Mouse (Mus musculus) right cerebral cortex, postnatal 4 days (tissue): ENCODE measurements around the gene Itpkb.

Source experiments
- DNase-seq: peaks from one replicate; pipeline ENCODE4 v3.0.0-alpha.2; 2022

The Itpkb gene

GRCm38 (mm10) chr1:180345098-180345497 is 14.8 kb downstream of the Itpkb start:
- DNase-seq: no peak

GRCm38 (mm10) chr1:180347059-180347458 is 16.8 kb downstream of the Itpkb start:
- DNase-seq: no peak

DNA sequence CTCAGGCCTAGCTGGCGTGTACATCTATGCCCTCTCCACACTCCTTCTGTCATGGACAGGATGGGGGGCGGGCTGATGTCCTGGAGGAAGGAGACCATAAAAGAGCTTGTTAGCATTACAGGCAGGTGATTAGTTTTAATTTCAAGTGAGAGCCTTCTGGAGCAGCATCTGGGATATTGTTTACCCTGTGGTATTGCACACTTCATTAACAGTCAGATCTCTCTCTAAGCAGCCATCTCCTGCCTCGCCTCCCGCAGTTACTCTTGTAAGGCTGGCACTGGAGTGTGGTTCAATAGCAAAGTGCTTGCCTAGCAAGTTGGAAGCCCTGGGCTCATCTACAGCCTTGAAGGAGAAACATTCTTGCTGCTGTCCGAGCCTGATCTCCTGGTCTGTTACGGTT is 17.6 kb downstream of the Itpkb start:
- no peak for DNase-seq

DNA sequence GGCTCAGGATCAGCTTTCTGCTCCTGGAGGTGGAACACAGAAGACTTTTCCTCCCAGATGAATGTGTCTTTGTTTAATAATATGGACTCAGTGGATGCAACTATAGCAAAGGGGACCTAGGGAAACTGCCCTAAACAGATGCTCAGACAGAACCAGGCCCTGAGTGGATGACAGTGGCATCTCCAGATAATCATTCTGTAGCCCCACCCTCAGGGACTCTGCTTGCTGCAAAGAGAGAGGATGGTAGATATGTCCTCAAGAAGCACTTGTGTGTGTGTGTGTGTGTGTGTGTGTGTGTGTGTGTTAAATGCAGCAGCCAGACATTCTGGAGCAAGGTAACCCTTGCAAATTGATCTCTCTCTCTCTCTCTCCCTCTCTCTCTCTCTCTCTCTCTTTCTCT is 18.8 kb downstream of the Itpkb start:
- DNase-seq: no peak

DNA sequence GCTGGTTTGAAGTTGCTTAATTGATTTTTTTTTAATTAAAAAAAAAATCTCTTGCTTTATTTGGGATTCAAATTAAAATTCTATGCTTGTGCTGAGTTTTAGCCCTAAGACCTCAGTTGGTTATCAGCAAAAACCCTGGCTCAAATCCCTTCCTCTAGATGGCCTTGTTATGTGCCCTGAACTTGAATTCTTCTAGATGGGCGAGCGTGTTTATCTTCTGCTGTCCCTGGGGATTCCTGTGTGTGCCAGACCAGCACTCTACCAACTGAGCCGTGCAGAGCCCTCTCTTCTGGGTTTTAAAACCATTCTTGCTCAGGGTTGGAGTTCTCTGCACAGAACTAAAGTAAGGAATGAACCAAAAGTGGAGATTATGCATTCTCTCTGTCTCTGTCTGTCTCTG is 22.0 kb downstream of the Itpkb start:
- DNase-seq: no peak

DNA sequence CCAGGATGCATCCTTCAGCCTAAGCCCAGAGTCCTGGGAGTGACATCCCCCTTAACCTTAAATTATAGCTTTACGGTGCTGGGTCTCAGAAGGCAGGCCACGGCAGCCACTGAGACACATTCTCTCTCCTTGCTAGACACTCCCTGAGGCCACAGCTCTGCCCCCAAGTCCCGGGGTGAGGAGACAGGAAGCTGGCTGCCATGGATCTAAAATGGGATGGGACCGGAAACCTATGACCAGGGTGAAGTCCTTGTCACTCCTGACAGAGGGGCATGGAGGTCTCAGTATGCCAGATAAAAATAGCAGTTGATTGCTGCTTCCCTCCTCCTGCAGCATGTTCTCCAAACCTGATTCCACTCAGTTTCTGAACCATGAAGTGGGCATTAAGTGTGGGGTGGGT is 23.8 kb downstream of the Itpkb start:
- DNase-seq: no peak

GRCm38 (mm10) chr1:180354976-180355730 is 24.9 kb downstream of the Itpkb start:
- DNase-seq: no peak

- no peak for DNase-seq
Observed at GRCm38 (mm10) chr1:180356176-180356575, 25.9 kb downstream of the Itpkb start.

DNA sequence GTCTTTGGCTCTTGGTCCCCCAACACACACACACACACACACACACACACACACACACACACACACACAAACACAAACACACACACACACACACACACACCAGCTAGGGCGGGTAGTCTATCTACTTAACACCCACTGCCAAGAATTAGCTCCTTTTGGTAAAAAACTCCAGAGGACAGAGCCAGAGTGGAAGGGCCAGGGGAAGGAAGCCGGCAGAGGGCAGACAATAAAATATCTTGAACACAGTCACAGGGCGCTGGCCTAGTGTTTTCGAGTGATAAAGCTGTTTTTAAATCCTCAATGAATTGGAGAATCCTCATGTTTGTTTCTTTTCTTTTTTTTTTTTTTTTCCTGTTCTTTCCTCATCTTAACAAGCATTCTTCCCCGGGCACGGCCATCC is 26.6 kb downstream of the Itpkb start:
- no peak for DNase-seq

GRCm38 (mm10) chr1:180357893-180358331 is 27.6 kb downstream of the Itpkb start:
- DNase-seq: no peak

DNA sequence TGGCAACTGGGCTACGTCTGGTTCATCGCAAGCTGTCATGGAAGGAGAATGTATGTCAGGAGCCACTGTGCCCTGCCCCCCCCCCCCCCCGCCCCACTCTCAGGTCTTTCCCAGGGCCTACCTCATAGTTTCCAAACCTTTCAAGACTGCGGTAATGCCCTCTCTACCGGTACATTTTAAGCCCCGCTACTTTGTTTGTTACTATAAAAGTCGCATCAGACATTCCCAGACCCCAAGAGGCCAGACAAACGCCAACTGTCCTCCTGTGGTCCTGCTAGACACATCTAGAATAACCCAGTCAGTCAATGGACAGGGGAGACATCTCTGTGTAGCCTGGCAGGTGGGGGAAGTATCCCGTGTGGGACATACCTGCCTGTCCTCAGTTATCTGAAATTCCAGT is 28.2 kb downstream of the Itpkb start:
- no peak for DNase-seq

- DNase-seq: no peak
Observed at GRCm38 (mm10) chr1:180359311-180359710, 29.0 kb downstream of the Itpkb start.

GRCm38 (mm10) chr1:180362176-180362575 is 31.9 kb downstream of the Itpkb start:
- no peak for DNase-seq

DNA sequence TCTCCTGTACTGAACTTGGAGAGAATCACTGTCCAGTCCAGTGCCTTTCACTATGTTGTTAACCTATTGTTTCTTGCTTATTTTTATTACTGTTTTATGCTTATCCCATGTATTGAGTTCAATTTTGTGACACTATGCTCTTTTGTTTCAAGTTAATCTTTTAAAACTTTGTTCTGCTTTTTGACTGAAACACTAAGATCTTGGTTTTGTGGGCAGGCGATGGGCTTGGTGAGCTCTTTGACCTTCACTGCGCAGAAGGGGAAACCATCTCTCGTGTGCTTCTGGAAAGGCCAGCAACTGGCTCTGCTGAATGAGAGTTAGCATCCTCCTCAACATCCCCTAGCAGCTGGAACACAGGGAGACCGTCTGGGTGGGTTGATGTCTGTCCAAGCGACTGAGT is 32.6 kb downstream of the Itpkb start:
- no peak for DNase-seq

GRCm38 (mm10) chr1:180363317-180363716 is 33.0 kb downstream of the Itpkb start:
- DNase-seq: no peak

GRCm38 (mm10) chr1:180364005-180364404 is 33.7 kb downstream of the Itpkb start:
- peak; percentile 16 for DNase-seq

DNA sequence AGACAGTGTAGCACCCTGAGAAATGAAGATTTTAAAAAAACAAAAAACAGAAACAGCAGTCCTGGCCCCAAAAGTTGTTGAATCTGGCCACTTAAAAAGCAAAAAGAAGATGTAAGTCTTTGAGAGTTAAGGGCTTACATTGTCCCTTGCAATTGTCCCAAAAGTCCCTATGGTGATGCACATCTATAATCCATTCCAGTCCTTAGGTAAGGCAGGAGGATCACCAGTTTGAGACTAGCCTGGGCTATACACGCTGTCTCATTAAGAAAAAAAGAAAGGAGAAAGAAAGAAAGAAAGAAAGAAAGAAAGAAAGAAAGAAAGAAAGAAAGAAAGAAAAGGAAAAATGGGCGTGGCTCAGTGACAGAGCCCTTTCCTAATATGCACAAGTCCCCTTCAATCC is 34.4 kb downstream of the Itpkb start:
- DNase-seq: no peak

- peak; percentile 90 for DNase-seq
Observed at GRCm38 (mm10) chr1:180365180-180365810, 35.0 kb downstream of the Itpkb start.

DNA sequence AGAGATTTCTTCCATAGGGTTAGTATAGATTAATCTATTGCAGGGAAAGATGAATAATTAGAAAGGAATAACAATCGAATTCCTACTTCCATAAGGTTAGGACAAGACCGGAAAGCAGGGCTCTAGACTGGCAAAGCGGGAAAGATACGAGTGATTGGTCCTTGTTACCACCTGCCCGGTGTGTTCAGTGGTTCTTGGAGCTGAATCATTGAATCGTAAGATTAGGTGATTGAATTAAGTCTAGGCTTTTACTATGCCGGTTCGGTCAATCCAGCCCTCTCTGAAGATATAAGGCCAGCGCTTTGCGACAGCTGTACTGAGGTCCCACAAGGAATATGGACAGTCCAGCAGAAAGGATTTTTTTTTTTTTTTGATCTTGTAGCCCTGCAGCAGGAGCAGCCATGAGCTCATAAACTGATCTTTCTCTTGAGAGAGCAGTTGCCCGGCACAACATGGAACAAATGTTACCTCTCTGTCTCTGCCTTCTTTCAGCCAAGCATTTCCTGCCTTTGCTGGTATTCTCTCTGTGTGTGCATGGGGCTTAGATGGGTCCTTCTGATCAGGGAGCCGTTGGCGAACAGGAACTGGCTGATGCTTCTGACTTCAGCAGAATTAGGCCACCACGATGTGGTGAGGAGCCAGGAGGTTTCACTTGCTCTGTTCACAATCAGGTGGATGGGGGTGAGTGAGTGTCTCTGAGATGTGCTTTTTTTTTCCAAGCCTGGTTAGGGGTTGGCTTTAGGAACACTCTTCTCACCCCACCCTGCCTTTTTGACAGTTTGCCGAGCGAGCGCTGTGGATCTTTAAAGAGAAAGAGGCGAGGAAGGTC is 35.9 kb downstream of the Itpkb start:
- DNase-seq: no peak

GRCm38 (mm10) chr1:180367045-180367619 is 36.8 kb downstream of the Itpkb start:
- no peak for DNase-seq

DNA sequence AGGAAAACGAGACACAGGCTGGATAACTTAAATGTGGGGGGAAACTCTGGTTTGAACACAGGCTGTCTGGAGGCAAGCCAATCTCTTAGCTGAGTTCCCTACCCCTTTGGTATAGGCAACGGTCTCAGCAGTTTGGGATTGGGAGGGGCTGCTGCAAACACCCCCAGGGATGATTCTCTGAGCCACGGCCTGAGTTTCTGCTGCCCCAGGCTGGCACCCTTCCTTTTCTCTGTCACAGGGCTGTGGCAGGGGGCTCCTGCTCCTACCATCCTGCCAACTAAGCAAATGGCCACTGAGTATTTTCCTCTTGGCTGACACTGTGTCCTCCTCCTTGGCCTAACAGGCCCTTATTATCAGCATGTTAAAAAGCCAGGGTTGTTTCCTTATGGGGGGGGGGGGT is 37.3 kb downstream of the Itpkb start:
- no peak for DNase-seq

DNA sequence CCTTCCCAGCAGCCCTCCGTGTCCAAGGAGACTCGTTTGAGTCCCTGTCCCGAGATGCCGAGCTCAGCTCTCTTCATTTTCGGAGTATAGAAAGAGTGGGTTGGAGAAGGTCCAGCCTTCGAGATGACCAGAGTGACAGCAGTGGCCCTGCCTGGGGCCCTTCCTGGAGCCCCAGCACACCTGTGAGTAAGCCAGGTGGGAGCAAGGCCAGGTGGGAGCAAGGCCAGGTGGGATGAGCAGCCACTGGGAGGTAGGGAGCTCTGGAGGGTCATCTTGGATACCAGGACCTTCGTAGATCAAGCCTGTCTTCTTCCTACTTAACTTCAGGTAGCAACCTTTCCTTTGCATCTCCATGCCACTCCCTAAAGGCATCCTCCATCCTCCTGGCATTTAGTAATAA is 37.8 kb downstream of the Itpkb start:
- no peak for DNase-seq

DNA sequence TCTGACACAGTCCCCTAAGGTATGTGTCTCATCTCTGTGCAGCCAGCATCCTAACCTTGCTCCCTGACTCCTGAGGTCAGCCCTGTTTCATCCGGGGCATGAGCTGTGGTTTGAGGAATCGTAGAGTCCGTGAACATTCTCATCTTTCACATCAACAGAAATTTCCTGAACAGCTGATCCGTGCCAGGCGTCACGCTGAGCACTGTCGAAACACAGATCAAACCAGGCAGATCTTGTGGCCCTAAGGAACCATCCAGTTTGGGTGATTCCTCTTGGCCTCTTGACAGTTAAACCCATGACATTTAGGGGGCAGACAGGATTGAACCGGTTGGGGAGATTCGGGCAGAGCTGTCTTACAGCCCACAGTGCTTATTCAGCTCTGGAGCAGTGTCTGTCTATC is 38.4 kb downstream of the Itpkb start:
- no peak for DNase-seq
